Comparison of ENCODE assay signal across 10 mouse cellular contexts in the genomic region with DNA sequence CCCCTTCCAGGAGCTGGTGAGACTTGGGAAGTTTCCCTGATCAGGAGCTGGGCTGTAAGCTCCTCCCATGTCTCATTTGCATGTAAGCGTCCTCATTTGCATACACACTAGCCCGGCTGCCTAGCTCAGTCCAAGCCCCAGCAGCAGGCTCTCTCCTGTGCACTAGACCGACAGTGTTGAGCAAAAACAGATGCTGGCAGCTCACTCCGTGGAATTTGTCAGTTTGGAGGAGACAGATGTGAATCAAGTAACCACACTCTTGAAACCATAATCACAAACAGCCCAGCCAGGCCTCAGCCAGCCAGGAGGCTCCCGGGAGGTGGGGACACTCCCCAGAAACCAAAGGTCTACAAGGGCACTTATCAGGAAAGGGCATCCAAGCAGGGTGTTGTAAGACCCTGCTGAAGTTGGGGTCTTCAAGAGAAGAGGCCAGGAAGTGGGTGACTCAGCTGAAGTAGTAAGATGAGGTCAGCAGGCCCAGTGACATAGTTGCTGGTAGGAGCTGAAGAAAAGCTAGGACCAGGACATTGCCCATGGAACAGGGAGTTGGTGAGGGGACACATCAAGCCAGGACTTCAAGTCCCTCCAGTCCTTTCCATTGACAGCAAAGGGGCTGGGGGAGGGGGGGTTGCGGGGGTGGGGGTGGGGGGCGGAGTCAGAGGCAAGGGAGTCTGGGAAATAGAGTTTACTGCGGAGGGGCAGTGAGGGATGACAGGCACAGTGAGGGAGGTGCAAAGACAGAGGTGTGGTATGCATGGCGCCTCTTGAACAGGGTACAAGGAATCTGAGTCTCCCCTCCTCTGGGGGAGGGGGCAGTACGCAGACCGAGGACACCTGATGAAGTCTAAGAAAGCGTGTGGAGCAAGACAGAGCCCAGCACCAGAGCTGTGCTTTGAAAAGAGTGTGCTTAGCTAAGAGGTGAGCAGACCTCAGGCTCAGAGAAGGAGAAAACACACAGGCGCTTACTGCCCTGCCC. TPM values are rescaled to one million over a fixed set of nuclear protein-coding genes. Genes with fewer than 3 reads are reported as not detected.
DNase-seq lines count a peak whose midpoint lies in the region; ATAC-seq and TF ChIP-seq lines count a peak whose summit lies in the region.
"Had no signal": no experiment of that assay in that cellular context is flagged by ENCODE, and none has a peak within 500 bp of the region (broad histone marks: within the 10 kb centered on the region; RNA-seq: fewer than 3 reads in every experiment).

No protein-coding gene starts in this region.

- 17% methylated on average over 13 of the region's 13 CpGs for WGBS in forebrain, embryonic 16.5 days
- 29% methylated on average over 13 of the region's 13 CpGs for WGBS in hindbrain, postnatal 0 days
- WGBS in lung, postnatal 0 days: 19% methylated on average over 13 of the region's 13 CpGs
- 10% methylated on average over 13 of the region's 13 CpGs for WGBS in stomach, embryonic 14.5 days

- no peaks in the 10 kb centered on the region for H3K27me3 ChIP-seq in forebrain, embryonic 16.5 days (replicated peaks; ENCODE audit: control insufficient read depth, insufficient read depth, low read length)
- H3K27me3 ChIP-seq in hindbrain, postnatal 0 days (ENCODE audit: insufficient read depth, low read length): no peaks in the 10 kb centered on the region
- no peaks in the 10 kb centered on the region for H3K27me3 ChIP-seq in lung, postnatal 0 days (replicated peaks; ENCODE audit: insufficient read depth, low read length)
- H3K27me3 ChIP-seq in stomach, embryonic 14.5 days (ENCODE audit: control insufficient read depth, insufficient read depth, low read length): no peaks in the 10 kb centered on the region
- H3K27me3 ChIP-seq: liver, embryonic 13.5 days; Patski had no signal

- H3K36me3 ChIP-seq in forebrain, embryonic 16.5 days (ENCODE audit: control insufficient read depth, insufficient read depth): no peaks in the 10 kb centered on the region
- no peaks in the 10 kb centered on the region for H3K36me3 ChIP-seq in hindbrain, postnatal 0 days (ENCODE audit: insufficient read depth, low read length)
- H3K36me3 ChIP-seq in lung, postnatal 0 days (ENCODE audit: insufficient read depth, low read length): no peaks in the 10 kb centered on the region
- no peaks in the 10 kb centered on the region for H3K36me3 ChIP-seq in stomach, embryonic 14.5 days (ENCODE audit: control insufficient read depth, insufficient read depth, low read length)
- H3K36me3 ChIP-seq: liver, embryonic 13.5 days had no signal

- no peak for TF ChIP-seq CTCF in gastrocnemius, adult 2 months (IDR thresholded peaks at IDR 0.05)
- TF ChIP-seq CTCF in hindbrain, postnatal 0 days (IDR thresholded peaks at IDR 0.05; ENCODE audit: low read depth): no peak
- no peak for TF ChIP-seq CTCF in lung, postnatal 0 days (IDR thresholded peaks at IDR 0.05)

- no peak overlapping the region for H3K9ac ChIP-seq in forebrain, embryonic 16.5 days (replicated peaks; ENCODE audit: low read depth, low read length)
- no peak overlapping the region for H3K9ac ChIP-seq in hindbrain, postnatal 0 days (replicated peaks; ENCODE audit: low read length)
- no peak overlapping the region for H3K9ac ChIP-seq in lung, postnatal 0 days (replicated peaks; ENCODE audit: low read depth)
- no peak overlapping the region for H3K9ac ChIP-seq in stomach, embryonic 14.5 days (replicated peaks; ENCODE audit: low read depth, low read length)
- H3K9ac ChIP-seq: liver, embryonic 13.5 days had no signal

- H3K4me1 ChIP-seq in forebrain, embryonic 16.5 days (replicated peaks; ENCODE audit: control insufficient read depth, insufficient read depth, low read length): peaks cover 20% of the 10 kb centered on the region
- H3K4me1 ChIP-seq in hindbrain, postnatal 0 days (ENCODE audit: insufficient read depth, low read length): peaks cover 12% of the 10 kb centered on the region
- no peaks in the 10 kb centered on the region for H3K4me1 ChIP-seq in lung, postnatal 0 days (ENCODE audit: insufficient read depth, low read depth, low read length)
- H3K4me1 ChIP-seq in stomach, embryonic 14.5 days (ENCODE audit: control insufficient read depth, insufficient read depth, low read length): peaks cover 29% of the 10 kb centered on the region

- ATAC-seq in forebrain, embryonic 16.5 days: peak; percentile 96
- ATAC-seq in hindbrain, postnatal 0 days: peak; percentile 62
- ATAC-seq in lung, postnatal 0 days: peak; percentile 85
- ATAC-seq in stomach, embryonic 14.5 days (ENCODE audit: insufficient number of reproducible peaks, insufficient read depth, low FRiP score, low read depth): peak; percentile 77
- ATAC-seq: Patski had no signal

- H3K27ac ChIP-seq in gastrocnemius, adult 2 months: peak overlapping the region; percentile 72
- no peak overlapping the region for H3K27ac ChIP-seq in forebrain, embryonic 16.5 days (ENCODE audit: low read length)
- no peak overlapping the region for H3K27ac ChIP-seq in hindbrain, postnatal 0 days
- peak overlapping the region; percentile 51 for H3K27ac ChIP-seq in lung, postnatal 0 days (ENCODE audit: low read length)
- H3K27ac ChIP-seq in stomach, embryonic 14.5 days (ENCODE audit: low read length): peak overlapping the region; percentile 85
- H3K27ac ChIP-seq: liver, embryonic 13.5 days had no signal

- DNase-seq in gastrocnemius, adult 2 months: peak; percentile 70
- DNase-seq in gastrocnemius, postnatal 10 days: no peak
- peak; percentile 75 for DNase-seq in hindbrain, postnatal 0 days (ENCODE audit: low spot score)
- DNase-seq in lung, postnatal 0 days (ENCODE audit: low spot score): peak; percentile 89
- no peak for DNase-seq in left cerebral cortex, adult 9 months (ENCODE audit: low spot score in 2 of 2)
- DNase-seq in cerebellum, adult 8-10 months: no peak
- DNase-seq: liver, embryonic 13.5 days had no signal

- no peaks in the 10 kb centered on the region for H3K9me3 ChIP-seq in forebrain, embryonic 16.5 days (ENCODE audit: control insufficient read depth, low read length)
- no peaks in the 10 kb centered on the region for H3K9me3 ChIP-seq in hindbrain, postnatal 0 days (ENCODE audit: low read length)
- no peaks in the 10 kb centered on the region for H3K9me3 ChIP-seq in lung, postnatal 0 days (ENCODE audit: low read length)
- H3K9me3 ChIP-seq in stomach, embryonic 14.5 days (ENCODE audit: control insufficient read depth, low read depth, low read length): no peaks in the 10 kb centered on the region
- H3K9me3 ChIP-seq: liver, embryonic 13.5 days had no signal

- H3K4me2 ChIP-seq in forebrain, embryonic 16.5 days (ENCODE audit: low read length): no peak overlapping the region
- H3K4me2 ChIP-seq in hindbrain, postnatal 0 days (ENCODE audit: low read depth, low read length): 0 out of 2 replicates have a peak overlapping the region, but pooled peaks have one; percentile 1
- no peak overlapping the region for H3K4me2 ChIP-seq in lung, postnatal 0 days (replicated peaks; ENCODE audit: low read depth, low read length)
- H3K4me2 ChIP-seq in stomach, embryonic 14.5 days (replicated peaks; ENCODE audit: low read depth, low read length): no peak overlapping the region
- H3K4me2 ChIP-seq: liver, embryonic 13.5 days had no signal

- TF ChIP-seq EP300 in lung, postnatal 0 days (IDR thresholded peaks at IDR 0.05): 0 out of 2 replicates have a peak, but pooled peaks have one; percentile 36

- H3K4me3 ChIP-seq in gastrocnemius, adult 2 months: no peak overlapping the region
- no peak overlapping the region for H3K4me3 ChIP-seq in forebrain, embryonic 16.5 days (replicated peaks; ENCODE audit: low read length)
- no peak overlapping the region for H3K4me3 ChIP-seq in hindbrain, postnatal 0 days (ENCODE audit: low read length)
- no peak overlapping the region for H3K4me3 ChIP-seq in lung, postnatal 0 days (ENCODE audit: low read depth, low read length)
- no peak overlapping the region for H3K4me3 ChIP-seq in stomach, embryonic 14.5 days (ENCODE audit: low read depth, low read length)
- H3K4me3 ChIP-seq: liver, embryonic 13.5 days had no signal

- intact Hi-C loops in gastrocnemius, adult 2 months (cut with DNase I): loop anchor here (10.0 kb wide), 1 partner anchor 48 kb away; no protein-coding TSS in a partner anchor

RNA-seq across cellular contexts. Expression of a gene that starts 11.1 kb away (rescaled TPM):
- total RNA-seq in gastrocnemius, adult 2 months (2021): 10 to 100 TPM; 26.5 to 37.3 TPM
- total RNA-seq in gastrocnemius, postnatal 10 days (2021): 10 to 100 TPM; 25.5 to 38.6 TPM
- 26.9 and 34.9 TPM in 2 replicates for polyA plus RNA-seq in forebrain, embryonic 16.5 days (2015; fragmentation: Nextera tagmentation; extraction: Ambion mirVana)
- total RNA-seq in hindbrain, postnatal 0 days (2014; rRNA removed): 37.5 and 48.3 TPM in 2 replicates
- 12.3 and 13.4 TPM in 2 replicates for polyA plus RNA-seq in hindbrain, postnatal 0 days (2015; fragmentation: Nextera tagmentation; extraction: Ambion mirVana)
- 9.5 and 9.9 TPM in 2 replicates for polyA plus RNA-seq in lung, postnatal 0 days (2015; fragmentation: Nextera tagmentation; extraction: Ambion mirVana)
- 11.1 and 11.6 TPM in 2 replicates for polyA plus RNA-seq in stomach, embryonic 14.5 days (2014; fragmentation: Nextera tagmentation; extraction: Ambion mirVana)

RNA-seq across cellular contexts. Expression of a gene that starts 39.9 kb away (rescaled TPM):
- not detected for total RNA-seq in gastrocnemius, adult 2 months (2021)
- not detected for total RNA-seq in gastrocnemius, postnatal 10 days (2021)
- 1.3 and 1.8 TPM in 2 replicates for polyA plus RNA-seq in forebrain, embryonic 16.5 days (2015; fragmentation: Nextera tagmentation; extraction: Ambion mirVana)
- 1.2 and 3.3 TPM in 2 replicates for total RNA-seq in hindbrain, postnatal 0 days (2014; rRNA removed)
- polyA plus RNA-seq in hindbrain, postnatal 0 days (2015; fragmentation: Nextera tagmentation; extraction: Ambion mirVana): 1.6 and 2.0 TPM in 2 replicates
- 3.9 and 6.5 TPM in 2 replicates for polyA plus RNA-seq in lung, postnatal 0 days (2015; fragmentation: Nextera tagmentation; extraction: Ambion mirVana)
- polyA plus RNA-seq in stomach, embryonic 14.5 days (2014; fragmentation: Nextera tagmentation; extraction: Ambion mirVana): 1.2 and 2.0 TPM in 2 replicates
- polyA plus RNA-seq: liver, embryonic 13.5 days had no signal

Comparison
In these comparisons a context has a peak if more than half of its experiments do, and no peak if none do; other contexts are left out.
1. DNase-seq: peak in gastrocnemius, adult 2 months (single experiment), hindbrain, postnatal 0 days (single experiment) and lung, postnatal 0 days (single experiment); none in gastrocnemius, postnatal 10 days (single experiment), left cerebral cortex, adult 9 months (0 of 2) and cerebellum, adult 8-10 months (single experiment).
2. H3K27ac ChIP-seq: peak in gastrocnemius, adult 2 months (single experiment), lung, postnatal 0 days (single experiment) and stomach, embryonic 14.5 days (single experiment); none in forebrain, embryonic 16.5 days (single experiment) and hindbrain, postnatal 0 days (single experiment).
3. Peak in every context shown above with its lines, with median percentiles within 50 percentile points of each other: ATAC-seq.